Mouse (Mus musculus) cerebellum, postnatal 25 days (tissue): Measurements from ENCODE around the gene Cd83.

Experiments used
- DNase-seq, 2 experiments: peaks; one replicate each; pipeline ENCODE4 v3.0.0; 2021; ENCODE audit warnings: mixed read lengths in 2 of 2

Cd83 gene

GRCm38 (mm10) chr13:43774605-43775426 is 9.8 kb upstream of the Cd83 start:
- DNase-seq: no peak

- DNase-seq: no peak
Observed at GRCm38 (mm10) chr13:43775427-43775733, 9.2 kb upstream of the Cd83 start.

GRCm38 (mm10) chr13:43777321-43778002 is 7.1 kb upstream of the Cd83 start:
- no peak for DNase-seq

- DNase-seq: no peak
Observed at GRCm38 (mm10) chr13:43778021-43778649, 6.4 kb upstream of the Cd83 start.

GRCm38 (mm10) chr13:43778971-43779370 is 5.6 kb upstream of the Cd83 start:
- no peak for DNase-seq

GRCm38 (mm10) chr13:43780071-43780470 is 4.5 kb upstream of the Cd83 start:
- DNase-seq: no peak

GRCm38 (mm10) chr13:43785712-43786072 is 1.1 kb downstream of the Cd83 start:
- no peak for DNase-seq

- no peak for DNase-seq
Observed at GRCm38 (mm10) chr13:43786171-43786795, 1.7 kb downstream of the Cd83 start.

- DNase-seq: no peak
Observed at GRCm38 (mm10) chr13:43787262-43787661, 2.7 kb downstream of the Cd83 start.

- no peak for DNase-seq
Observed at GRCm38 (mm10) chr13:43788071-43788470, 3.5 kb downstream of the Cd83 start.

- DNase-seq: no peak
Observed at GRCm38 (mm10) chr13:43788983-43789645, 4.5 kb downstream of the Cd83 start.

- no peak for DNase-seq
Observed at GRCm38 (mm10) chr13:43790229-43791001, 5.8 kb downstream of the Cd83 start.

GRCm38 (mm10) chr13:43795334-43795733 is 10.8 kb downstream of the Cd83 start:
- peak in 1 of 2 experiments; percentile 61 for DNase-seq

- DNase-seq: no peak
Observed at GRCm38 (mm10) chr13:43798655-43799054, 14.1 kb downstream of the Cd83 start.

- DNase-seq: peak; percentile 50 to 59
Observed at GRCm38 (mm10) chr13:43800136-43800535, 15.6 kb downstream of the Cd83 start.

GRCm38 (mm10) chr13:43801961-43802360 is 17.4 kb downstream of the Cd83 start:
- DNase-seq: no peak

GRCm38 (mm10) chr13:43802361-43803137 is 18.0 kb downstream of the Cd83 start:
- DNase-seq: no peak

GRCm38 (mm10) chr13:43804648-43805047 is 20.1 kb downstream of the Cd83 start:
- DNase-seq: no peak

GRCm38 (mm10) chr13:43805159-43805758 is 20.7 kb downstream of the Cd83 start:
- no peak for DNase-seq

GRCm38 (mm10) chr13:43806371-43807271 is 22.0 kb downstream of the Cd83 start:
- no peak for DNase-seq
